Mouse (Mus musculus): ENCODE data around the gene Amtn. TPM values are rescaled to one million over a fixed set of nuclear protein-coding genes. Genes with fewer than 3 reads are reported as not detected.
"Not testable (repeated sequence)": the region's sequence is repeated elsewhere in the genome, so short reads cannot be mapped to it uniquely, and the experiment has no call there.

Amtn gene
- polyA plus RNA-seq, 1 experiment from 2014 or later, result not detected

- H3K27ac ChIP-seq (ENCODE audit: poor library complexity, severe bottlenecking); H3K9me3 ChIP-seq (replicated peaks); H3K4me1 ChIP-seq (replicated peaks); H3K9ac ChIP-seq; H3K36me3 ChIP-seq; H3K27me3 ChIP-seq (replicated peaks); H3K4me3 ChIP-seq; H3K4me2 ChIP-seq; ATAC-seq (ENCODE audit: insufficient number of reproducible peaks, low FRiP score): not testable (repeated sequence)
- WGBS, result 69% methylated on average over 2 of the region's 2 CpGs
These were observed 49.0 kb downstream of the Amtn start for GRCm38 (mm10) chr5:88424892-88425291.

GRCm38 (mm10) chr5:88426753-88427152 is 50.8 kb downstream of the Amtn start:
- Histone ChIP-seq H3K27ac (ENCODE audit: poor library complexity, severe bottlenecking) (no peak overlapping the region), H3K9ac (no peak overlapping the region), H3K4me1 (replicated peaks) (no peaks in the 10 kb centered on the region), H3K27me3 (replicated peaks) (no peaks in the 10 kb centered on the region), H3K9me3 (replicated peaks) (no peaks in the 10 kb centered on the region), H3K36me3 (no peaks in the 10 kb centered on the region), H3K4me2 (no peak overlapping the region), H3K4me3 (no peak overlapping the region)
- 38% methylated on average over 1 of the region's 1 CpGs for WGBS
- ATAC-seq (ENCODE audit: insufficient number of reproducible peaks, low FRiP score), result no peak

Other genes starting within 250 kb of the Amtn start
- not detected in 2 replicates for gene Gm11115, start 222.0 kb upstream of the Amtn start, polyA plus RNA-seq (2016; fragmentation: Nextera tagmentation; extraction: Ambion mirVana)
- not detected in 2 replicates for gene Gm7714, start 107.2 kb upstream of the Amtn start, polyA plus RNA-seq (2016; fragmentation: Nextera tagmentation; extraction: Ambion mirVana)
- gene Prol1, start 58.8 kb upstream of the Amtn start, polyA plus RNA-seq (2016; fragmentation: Nextera tagmentation; extraction: Ambion mirVana), result not detected in 2 replicates
- not detected in 2 replicates for gene Ambn, start 79.9 kb downstream of the Amtn start, polyA plus RNA-seq (2016; fragmentation: Nextera tagmentation; extraction: Ambion mirVana)
- not detected in 2 replicates for gene Enam, start 111.9 kb downstream of the Amtn start, polyA plus RNA-seq (2016; fragmentation: Nextera tagmentation; extraction: Ambion mirVana)
- gene Jchain, start 151.8 kb downstream of the Amtn start, polyA plus RNA-seq (2016; fragmentation: Nextera tagmentation; extraction: Ambion mirVana), result 0.24 TPM in 1 of 2 replicates, not detected in the other
- 47.4 and 49.1 TPM in 2 replicates for gene Utp3, start 178.4 kb downstream of the Amtn start, polyA plus RNA-seq (2016; fragmentation: Nextera tagmentation; extraction: Ambion mirVana)
- gene Rufy3, start 188.9 kb downstream of the Amtn start, polyA plus RNA-seq (2016; fragmentation: Nextera tagmentation; extraction: Ambion mirVana), result 15.2 and 15.9 TPM in 2 replicates

Measured in heart, embryonic 12.5 days (tissue).